Mouse (Mus musculus): Measurements from ENCODE around the gene Sesn2. TPM values are rescaled to one million over a fixed set of nuclear protein-coding genes. Genes with fewer than 3 reads are reported as not detected.

The Sesn2 gene
- polyA plus RNA-seq (2012; rRNA removed) = 3.5 and 3.8 TPM in 2 replicates

GRCm38 (mm10) chr4:132510352-132510798, at the start of gene Sesn2:
Gene Sesn2 (minus strand): TSS chr4:132510501.

GRCm38 (mm10) chr4:132535406-132536121, 25.3 kb upstream of the Sesn2 start, which contains the start of gene Dnajc8:
Gene Dnajc8 (plus strand): TSS chr4:132535550.

GRCm38 (mm10) chr4:132532981-132533916, 22.9 kb upstream of the Sesn2 start, which contains the start of gene Atpif1:
Gene Atpif1 (minus strand): TSS chr4:132533659.

GRCm38 (mm10) chr4:132463430-132464254, 46.7 kb downstream of the Sesn2 start, which contains the start of gene Med18:
Gene Med18 (minus strand): TSS chr4:132463921.

Other genes with a start within 250 kb of the Sesn2 start
- 6.7 and 7.5 TPM in 2 replicates for gene Gmeb1, start 248.9 kb downstream of the Sesn2 start, polyA plus RNA-seq (2012; rRNA removed)
- gene Taf12, start 236.1 kb downstream of the Sesn2 start, polyA plus RNA-seq (2012; rRNA removed) = 12.4 and 15.0 TPM in 2 replicates
- 0.22 and 0.36 TPM in 2 replicates for gene Rab42, start 207.1 kb downstream of the Sesn2 start, polyA plus RNA-seq (2012; rRNA removed)
- gene Trnau1ap, start 181.0 kb downstream of the Sesn2 start, polyA plus RNA-seq (2012; rRNA removed) = 7.2 and 7.3 TPM in 2 replicates
- 10.5 and 11.0 TPM in 2 replicates for gene Rcc1, start 156.9 kb downstream of the Sesn2 start, polyA plus RNA-seq (2012; rRNA removed)
- gene Phactr4, start 88.0 kb downstream of the Sesn2 start, polyA plus RNA-seq (2012; rRNA removed) = 4.7 and 6.5 TPM in 2 replicates
- 2.9 and 3.9 TPM in 2 replicates for gene Med18, start 46.6 kb downstream of the Sesn2 start, polyA plus RNA-seq (2012; rRNA removed)
- gene Atpif1, start 23.2 kb upstream of the Sesn2 start, polyA plus RNA-seq (2012; rRNA removed) = 480 and 569 TPM in 2 replicates
- gene Dnajc8, start 25.0 kb upstream of the Sesn2 start, polyA plus RNA-seq (2012; rRNA removed) = 50.3 and 51.8 TPM in 2 replicates
- 1.7 and 1.8 TPM in 2 replicates for gene Ptafr, start 53.6 kb upstream of the Sesn2 start, polyA plus RNA-seq (2012; rRNA removed)
- 9.2 and 10.2 TPM in 2 replicates for gene Eya3, start 128.5 kb upstream of the Sesn2 start, polyA plus RNA-seq (2012; rRNA removed)
- 2.0 and 2.3 TPM in 2 replicates for gene Xkr8, start 222.0 kb upstream of the Sesn2 start, polyA plus RNA-seq (2012; rRNA removed)
- gene Smpdl3b, start 246.8 kb upstream of the Sesn2 start, polyA plus RNA-seq (2012; rRNA removed) = 0.46 and 0.55 TPM in 2 replicates